Mouse (Mus musculus) stomach, embryonic 16.5 days (tissue): Measurements from ENCODE around the gene Clint1. TPM values are rescaled to one million over a fixed set of nuclear protein-coding genes. Genes with fewer than 3 reads are reported as not detected.

Experiments used
- ATAC-seq: fragments of 200-750 bp; cut with Nextera tagmentation; 2 replicates; pipeline ENCODE4 v1.8.0; 2017; ENCODE audit warnings: moderate number of reproducible peaks, moderate TSS enrichment; ENCODE audit not compliant: insufficient read depth, low FRiP score
- H3K27ac ChIP-seq: fragments of 300-500 bp; sonication (generic); 2 replicates; pipeline ENCODE4 v1.5.1; 2014; ENCODE audit warnings: low read length
- H3K27me3 ChIP-seq: fragments of 300-500 bp; sonication (generic); 2 replicates; pipeline ENCODE4 v1.6.1; 2014; ENCODE audit warnings: low read length, control low read depth, mixed read lengths; ENCODE audit not compliant: control insufficient read depth, insufficient read depth
- H3K36me3 ChIP-seq: fragments of 300-500 bp; sonication (generic); 2 replicates; pipeline ENCODE4 v1.6.1; 2014; ENCODE audit warnings: low read length; ENCODE audit not compliant: control insufficient read depth, insufficient read depth
- H3K4me1 ChIP-seq: fragments of 300-500 bp; sonication (generic); 2 replicates; pipeline ENCODE4 v1.6.1; 2014; ENCODE audit warnings: low read length, control low read depth, mixed read lengths; ENCODE audit not compliant: control insufficient read depth, insufficient read depth
- H3K4me2 ChIP-seq: fragments of 300-500 bp; sonication (generic); 2 replicates; pipeline ENCODE4 v1.6.1; 2014; ENCODE audit warnings: low read depth, low read length, mixed read lengths
- H3K4me3 ChIP-seq: fragments of 300-500 bp; sonication (generic); replicated peaks from 2 replicates; pipeline ENCODE4 v1.5.1; 2014; ENCODE audit warnings: mild to moderate bottlenecking, low read length
- H3K9ac ChIP-seq: fragments of 300-500 bp; sonication (generic); 2 replicates; pipeline ENCODE4 v1.6.1; 2014; ENCODE audit warnings: low read length
- H3K9me3 ChIP-seq: fragments of 300-500 bp; sonication (generic); replicated peaks from 2 replicates; pipeline ENCODE4 v1.6.1; 2016; ENCODE audit warnings: low read length, control low read depth; ENCODE audit not compliant: control insufficient read depth
- WGBS: fragments of 180-500 bp; shearing (Covaris S2); extraction: QIAGEN DNeasy Blood & Tissue Kit; methylation state at CpG from one replicate; pipeline ENCODE4 v1.1.7; 2014; 5-methylcytosine and 5-hydroxymethylcytosine counted together
- polyA plus RNA-seq: library from polyadenylated mRNA; unstranded; fragments of >200 nt; fragmentation: Nextera tagmentation; extraction: Ambion mirVana; gene quantifications from 2 replicates; pipeline ENCODE4 v1.2.1, GENCODE M21; 2015

Clint1 gene
- polyA plus RNA-seq, 1 experiment from 2014 or later: 85.6 TPM

GRCm38 (mm10) chr11:45921480-45921898 lies 69.6 kb downstream of the Clint1 start:
- Histone ChIP-seq H3K36me3 (no peaks in the 10 kb centered on the region), H3K4me1 (no peaks in the 10 kb centered on the region), H3K27ac (no peak overlapping the region), H3K9me3 (no peaks in the 10 kb centered on the region), H3K27me3 (no peaks in the 10 kb centered on the region), H3K9ac (0 out of 2 replicates have a peak overlapping the region, but pooled peaks have one; percentile 9), H3K4me3 (no peak overlapping the region), H3K4me2 (no peak overlapping the region)
- no peak for ATAC-seq
- WGBS: 19% methylated on average over 10 of the region's 10 CpGs

- no peaks in the 10 kb centered on the region for H3K4me1 ChIP-seq
- no peaks in the 10 kb centered on the region for H3K27me3 ChIP-seq
- H3K9me3 ChIP-seq: no peaks in the 10 kb centered on the region
- no peak overlapping the region for H3K9ac ChIP-seq
- no peak overlapping the region for H3K4me2 ChIP-seq
- H3K27ac ChIP-seq: no peak overlapping the region
- no peak for ATAC-seq
- peaks cover 7% of the 10 kb centered on the region; the same call in 1 of the 2 replicates for H3K36me3 ChIP-seq
- 62% methylated on average over 6 of the region's 6 CpGs for WGBS
- H3K4me3 ChIP-seq: no peak overlapping the region
These were observed 73.6 kb downstream of the Clint1 start for GRCm38 (mm10) chr11:45925436-45925835.

- no peak overlapping the region for H3K27ac ChIP-seq
- under 1% methylated on average over 9 of the region's 9 CpGs for WGBS
These were observed 74.8 kb downstream of the Clint1 start for GRCm38 (mm10) chr11:45926640-45927082.

GRCm38 (mm10) chr11:45927456-45927855 lies 75.6 kb downstream of the Clint1 start:
- Histone ChIP-seq H3K27ac (no peak overlapping the region), H3K9me3 (no peaks in the 10 kb centered on the region), H3K9ac (no peak overlapping the region), H3K4me2 (no peak overlapping the region), H3K36me3 (peaks cover 7% of the 10 kb centered on the region; the same call in 1 of the 2 replicates), H3K4me3 (no peak overlapping the region), H3K27me3 (no peaks in the 10 kb centered on the region), H3K4me1 (no peaks in the 10 kb centered on the region)
- ATAC-seq: no peak
- WGBS: 73% methylated on average over 5 of the region's 5 CpGs

More at GRCm38 (mm10) chr11:45926640-45927082, 74.8 kb downstream of the Clint1 start:
- Histone ChIP-seq H3K27me3 (no peaks in the 10 kb centered on the region), H3K4me3 (peak overlapping the region; percentile 51), H3K36me3 (peaks cover 7% of the 10 kb centered on the region; the same call in 1 of the 2 replicates), H3K4me1 (no peaks in the 10 kb centered on the region), H3K9ac (peak overlapping the region; percentile 72), H3K9me3 (no peaks in the 10 kb centered on the region), H3K4me2 (peak overlapping the region; percentile 62)
- peak; percentile 85 for ATAC-seq

GRCm38 (mm10) chr11:45929541-45929940 lies 77.7 kb downstream of the Clint1 start:
- Histone ChIP-seq H3K27me3 (no peaks in the 10 kb centered on the region), H3K9ac (no peak overlapping the region), H3K9me3 (no peaks in the 10 kb centered on the region), H3K4me3 (no peak overlapping the region), H3K4me1 (no peaks in the 10 kb centered on the region), H3K4me2 (no peak overlapping the region), H3K27ac (no peak overlapping the region), H3K36me3 (peaks cover 7% of the 10 kb centered on the region; the same call in 1 of the 2 replicates)
- WGBS: 86% methylated on average over 10 of the region's 10 CpGs
- ATAC-seq: no peak

GRCm38 (mm10) chr11:45932771-45933170 lies 80.9 kb downstream of the Clint1 start:
- ATAC-seq: no peak
- no peaks in the 10 kb centered on the region for H3K9me3 ChIP-seq
- no peak overlapping the region for H3K4me3 ChIP-seq
- 91% methylated on average over 10 of the region's 10 CpGs for WGBS
- no peaks in the 10 kb centered on the region for H3K4me1 ChIP-seq
- no peaks in the 10 kb centered on the region for H3K27me3 ChIP-seq
- no peak overlapping the region for H3K9ac ChIP-seq
- H3K36me3 ChIP-seq: peaks cover 11% of the 10 kb centered on the region; the same call in 1 of the 2 replicates
- no peak overlapping the region for H3K4me2 ChIP-seq
- H3K27ac ChIP-seq: no peak overlapping the region

GRCm38 (mm10) chr11:45937478-45937877 lies 85.6 kb downstream of the Clint1 start:
- Histone ChIP-seq H3K4me2 (no peak overlapping the region), H3K27me3 (no peaks in the 10 kb centered on the region), H3K27ac (no peak overlapping the region), H3K9me3 (no peaks in the 10 kb centered on the region), H3K4me1 (no peaks in the 10 kb centered on the region), H3K36me3 (peaks cover 4% of the 10 kb centered on the region; the same call in 1 of the 2 replicates), H3K4me3 (no peak overlapping the region), H3K9ac (no peak overlapping the region)
- ATAC-seq: no peak
- 92% methylated on average over 8 of the region's 8 CpGs for WGBS

- 0 out of 2 replicates have a peak, but pooled peaks cover 4% of the 10 kb centered on the region for H3K36me3 ChIP-seq
- H3K4me2 ChIP-seq: no peak overlapping the region
- no peaks in the 10 kb centered on the region for H3K9me3 ChIP-seq
- no peak for ATAC-seq
- no peak overlapping the region for H3K27ac ChIP-seq
- H3K4me1 ChIP-seq: peaks cover 10% of the 10 kb centered on the region; the same call in 1 of the 2 replicates
- H3K4me3 ChIP-seq: no peak overlapping the region
- H3K27me3 ChIP-seq: no peaks in the 10 kb centered on the region
- 86% methylated on average over 8 of the region's 8 CpGs for WGBS
- no peak overlapping the region for H3K9ac ChIP-seq
These were observed 87.1 kb downstream of the Clint1 start for GRCm38 (mm10) chr11:45938917-45939316.

- no peaks in the 10 kb centered on the region for H3K9me3 ChIP-seq
- H3K27me3 ChIP-seq: no peaks in the 10 kb centered on the region
- H3K36me3 ChIP-seq: no peaks in the 10 kb centered on the region
- peaks cover 10% of the 10 kb centered on the region; the same call in 1 of the 2 replicates for H3K4me1 ChIP-seq
- no peak overlapping the region for H3K4me3 ChIP-seq
- ATAC-seq: no peak
- no peak overlapping the region for H3K27ac ChIP-seq
- no peak overlapping the region for H3K4me2 ChIP-seq
- 88% methylated on average over 7 of the region's 7 CpGs for WGBS
- H3K9ac ChIP-seq: no peak overlapping the region
These were observed 90.4 kb downstream of the Clint1 start for GRCm38 (mm10) chr11:45942281-45942680.
